Mouse (Mus musculus): ENCODE data around the gene Stx6. TPM values are rescaled to one million over a fixed set of nuclear protein-coding genes. Genes with fewer than 3 reads are reported as not detected.

Stx6 gene
- 13.4 TPM for polyA plus RNA-seq (2014; fragmentation: Illumina TruSeq; extraction: RNeasy Lipid Tissue Mini Kit (QIAGEN cat#74804); ENCODE audit: low read depth, low replicate concordance)

DNA sequence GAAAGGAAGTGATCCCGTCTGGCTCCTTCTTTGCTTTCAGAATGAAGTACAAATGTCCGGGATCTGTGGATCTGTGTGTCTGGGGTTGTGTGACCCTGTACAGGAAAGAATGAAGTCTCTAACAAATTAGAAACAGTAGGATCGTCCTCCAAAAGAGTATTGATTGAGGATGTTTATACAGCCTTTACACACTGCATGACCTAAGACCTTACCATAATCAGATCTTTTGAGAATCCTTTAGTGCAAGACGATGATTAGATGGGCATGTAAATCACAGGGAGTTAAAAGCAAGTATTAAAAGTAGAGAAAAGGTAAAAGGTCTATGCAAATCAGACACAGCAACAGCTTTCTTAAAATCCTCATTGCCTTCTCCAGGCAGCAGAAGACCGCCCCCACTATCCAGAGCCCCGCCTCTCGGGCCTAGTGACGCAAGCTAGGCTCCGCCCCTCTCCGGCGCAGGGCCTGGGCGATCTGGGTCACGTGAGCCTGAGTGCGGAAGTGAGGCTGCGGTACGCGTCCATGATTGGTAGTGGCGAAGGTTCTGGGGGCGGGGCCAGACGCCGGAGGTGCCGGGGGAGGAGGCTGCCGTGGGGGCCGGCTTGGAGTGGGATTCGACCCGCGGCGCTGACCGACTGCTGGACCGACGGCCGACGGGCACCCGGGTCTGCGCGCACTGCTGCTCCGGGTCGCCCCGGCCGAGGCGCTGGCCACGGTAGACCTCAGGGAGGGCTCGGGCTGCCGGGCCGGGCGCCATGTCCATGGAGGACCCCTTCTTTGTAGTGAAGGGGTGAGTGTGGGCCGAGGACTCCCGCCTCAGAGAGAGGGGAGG, at the start of gene Stx6:
Stx6 (plus strand) TSS at position 575 of the 829 bp plus-strand sequence.

GRCm38 (mm10) chr1:155146572-155146980, 11.9 kb upstream of the Stx6 start, which contains the start of gene Mr1:
TSS of gene Mr1 (minus strand) at chr1:155146814.

DNA sequence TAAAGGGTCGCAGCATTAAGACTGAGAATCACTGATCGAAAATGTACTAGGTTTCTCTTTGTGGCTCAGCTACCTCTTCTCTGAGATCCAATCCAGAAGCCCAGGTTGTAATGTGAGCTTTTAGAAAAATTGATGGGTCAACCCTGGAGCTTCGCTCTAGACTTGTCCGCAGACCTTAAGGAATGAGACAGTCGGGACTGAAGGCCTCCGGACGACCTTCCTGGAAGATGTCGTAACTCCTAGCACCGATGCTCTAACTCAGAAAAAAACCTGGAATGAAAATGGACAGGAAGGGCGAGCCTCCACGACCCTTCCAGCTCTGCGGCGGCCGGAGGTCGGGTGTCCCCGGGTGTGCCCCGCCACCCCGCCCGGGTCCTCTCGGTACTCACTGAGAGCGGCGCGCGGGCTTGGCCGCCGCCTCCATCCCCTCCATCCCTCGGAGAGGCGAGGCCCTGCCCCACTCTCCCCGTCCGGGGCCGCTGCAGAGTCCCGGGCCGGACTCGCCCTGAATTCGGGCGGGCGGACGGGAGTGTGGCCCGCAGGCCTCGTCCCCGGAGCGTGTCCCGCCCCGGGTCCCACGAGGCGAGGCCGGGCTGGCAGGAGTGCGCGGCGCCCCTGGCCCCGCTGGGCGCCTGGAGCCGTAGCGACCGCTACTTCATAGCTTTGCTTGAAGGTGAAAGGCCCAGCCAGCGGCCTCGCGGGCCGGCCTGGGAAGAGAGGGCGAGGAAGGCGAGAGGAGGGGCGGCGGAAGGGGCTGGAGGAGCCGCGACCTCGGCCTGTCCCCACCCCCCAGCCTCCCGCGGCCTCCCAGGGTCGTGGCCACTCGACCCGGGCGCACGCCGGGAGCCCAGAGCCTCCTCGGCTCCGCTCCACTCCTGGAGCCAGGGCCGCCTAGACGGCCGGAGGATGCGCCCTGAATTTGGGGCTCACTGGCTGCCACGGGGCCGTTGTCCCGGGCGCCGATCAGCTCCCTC, 85.6 kb downstream of the Stx6 start, which contains the start of gene BC034090:
BC034090 (minus strand) TSS at position 648 of the 974 bp plus-strand sequence.

Other genes with a start within 250 kb of the Stx6 start
- 11.8 TPM for gene Ier5, start 59.1 kb upstream of the Stx6 start, polyA plus RNA-seq (2014; fragmentation: Illumina TruSeq; extraction: RNeasy Lipid Tissue Mini Kit (QIAGEN cat#74804); ENCODE audit: low read depth, low replicate concordance)
- 160 TPM for gene Mr1, start 11.9 kb upstream of the Stx6 start, polyA plus RNA-seq (2014; fragmentation: Illumina TruSeq; extraction: RNeasy Lipid Tissue Mini Kit (QIAGEN cat#74804); ENCODE audit: low read depth, low replicate concordance)
- 4.9 TPM for gene BC034090, start 85.7 kb downstream of the Stx6 start, polyA plus RNA-seq (2014; fragmentation: Illumina TruSeq; extraction: RNeasy Lipid Tissue Mini Kit (QIAGEN cat#74804); ENCODE audit: low read depth, low replicate concordance)